Mouse (Mus musculus) hindbrain, embryonic 10.5 days (tissue): ENCODE measurements around the gene Ccdc74a. TPM values are rescaled to one million over a fixed set of nuclear protein-coding genes. Genes with fewer than 3 reads are reported as not detected.
A peak's percentile ranks its signal among the peaks of the same experiment; 100 is the strongest.
"Not testable (repeated sequence)": the region's sequence is repeated elsewhere in the genome, so short reads cannot be mapped to it uniquely, and the experiment has no call there.

Experiments
- DNase-seq: peaks from one replicate; pipeline ENCODE4 v3.0.0-alpha.2; 2017; ENCODE audit warnings: low spot score
- H3K27ac ChIP-seq: fragments of 300-500 bp; sonication (generic); 2 replicates; pipeline ENCODE4 v1.5.1; 2016; ENCODE audit warnings: mild to moderate bottlenecking, moderate library complexity
- H3K27me3 ChIP-seq: fragments of 300-500 bp; sonication (generic); 2 replicates; pipeline ENCODE4 v1.6.1; 2016; ENCODE audit warnings: mild to moderate bottlenecking; ENCODE audit not compliant: poor library complexity, insufficient read depth, severe bottlenecking
- H3K36me3 ChIP-seq: fragments of 300-500 bp; sonication (generic); 2 replicates; pipeline ENCODE4 v1.6.1; 2016; ENCODE audit warnings: mild to moderate bottlenecking, moderate library complexity
- H3K4me1 ChIP-seq: fragments of 300-500 bp; sonication (generic); replicated peaks from 2 replicates; pipeline ENCODE4 v1.6.1; 2016; ENCODE audit warnings: mild to moderate bottlenecking
- H3K4me3 ChIP-seq: fragments of 300-500 bp; sonication (generic); 2 replicates; pipeline ENCODE4 v1.5.1; 2016; ENCODE audit warnings: mild to moderate bottlenecking, moderate library complexity
- H3K9me3 ChIP-seq: fragments of 300-500 bp; sonication (generic); 2 replicates; pipeline ENCODE4 v1.6.1; 2016; ENCODE audit warnings: mild to moderate bottlenecking, moderate library complexity
- WGBS: fragments of 180-500 bp; shearing (Covaris S2); methylation state at CpG from one replicate; pipeline ENCODE4 v1.1.7; 2016; 5-methylcytosine and 5-hydroxymethylcytosine counted together
- polyA plus RNA-seq: library from polyadenylated mRNA; unstranded; fragments of >200 nt; fragmentation: Nextera tagmentation; extraction: Ambion mirVana; gene quantifications from 2 replicates; pipeline ENCODE4 v1.2.1, GENCODE M21; 2016

Ccdc74a gene
- polyA plus RNA-seq, result 6.5 and 9.8 TPM in 2 replicates

DNA sequence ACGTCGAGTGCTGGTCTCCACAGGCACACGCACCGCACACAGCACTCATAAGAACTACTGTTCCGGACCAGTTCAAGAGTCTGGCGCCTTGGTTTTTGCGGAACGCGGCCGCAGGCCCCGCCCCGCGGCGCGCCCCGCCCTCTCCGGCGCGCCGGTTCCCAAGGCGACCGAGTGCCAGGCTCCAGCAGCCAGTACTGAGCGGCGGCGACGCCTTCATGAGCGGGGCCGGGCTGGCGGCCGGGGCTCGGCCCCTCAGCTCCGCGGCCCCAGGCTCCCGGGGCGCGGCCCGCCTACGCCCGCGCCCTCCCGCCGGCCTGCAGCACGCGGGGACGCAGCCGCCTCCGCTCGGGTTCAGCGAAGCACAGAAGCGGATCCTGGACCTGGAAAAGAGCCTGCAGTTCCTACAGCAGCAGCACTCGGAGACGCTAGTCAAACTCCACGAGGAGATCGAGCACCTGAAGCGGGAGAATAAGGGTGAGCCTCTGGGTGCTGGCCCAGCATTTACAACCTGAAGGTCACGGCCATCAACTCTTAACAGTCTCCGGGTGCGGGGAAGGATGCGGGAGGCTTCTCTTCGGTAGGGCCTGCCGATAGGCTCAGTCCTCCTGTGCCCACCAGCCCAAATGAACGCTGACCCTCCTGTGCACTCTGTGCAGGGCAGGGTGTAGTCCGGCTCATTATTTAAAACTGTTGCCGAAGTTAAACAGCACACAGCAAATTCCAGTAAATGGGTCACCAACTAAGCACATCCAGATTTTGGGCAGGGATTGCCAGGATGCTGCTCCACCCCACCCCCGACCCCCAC, at the start of gene Ccdc74a:
TSS of gene Ccdc74a (plus strand) at position 161 of the 805 bp plus-strand sequence.
- peak; percentile 88 for DNase-seq
- Histone ChIP-seq H3K4me1 (peaks cover 29% of the 10 kb centered on the region), H3K36me3 (peaks cover 63% of the 10 kb centered on the region), H3K27ac (peak within 1 kb of the TSS; percentile 87), H3K27me3 (no peaks in the 10 kb centered on the region; the same call in 1 of the 2 replicates), H3K4me3 (peak within 1 kb of the TSS; percentile 73), H3K9me3 (no peaks in the 10 kb centered on the region)
- WGBS, result 3% methylated on average over 65 of the region's 65 CpGs

DNA sequence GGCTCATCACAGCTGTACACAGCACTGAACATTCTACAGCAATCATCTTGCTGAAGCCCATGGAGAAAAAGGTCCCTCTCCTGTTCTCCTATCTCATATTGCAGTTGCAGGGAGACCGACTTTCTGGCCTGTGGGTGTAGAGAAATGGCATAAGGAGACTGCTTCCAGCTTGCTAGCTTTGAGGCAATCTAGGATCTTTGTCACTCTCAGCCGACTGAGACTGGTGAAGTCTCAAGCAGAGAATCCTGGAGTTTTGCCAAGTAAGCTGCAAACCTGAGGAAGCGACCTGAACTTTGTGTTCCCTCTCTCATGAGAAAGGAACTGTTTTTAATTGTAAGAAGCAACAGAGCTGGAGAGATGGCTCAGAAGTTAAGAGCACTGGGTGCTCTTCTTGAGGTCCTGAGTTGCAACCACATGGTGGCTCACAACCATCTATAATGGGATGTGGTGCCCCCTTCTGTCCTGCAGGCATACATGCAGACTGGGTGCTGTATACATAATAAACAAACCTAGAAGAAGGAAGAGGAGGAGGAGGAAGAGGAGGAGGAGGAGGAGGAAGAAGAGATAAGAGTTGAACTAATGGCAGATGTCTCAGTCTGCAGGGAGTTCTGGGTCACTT, 45.2 kb upstream of the Ccdc74a start:
- no peak overlapping the region for H3K27ac ChIP-seq
- WGBS, result 68% methylated on average over 3 of the region's 3 CpGs
- no peak overlapping the region for H3K4me3 ChIP-seq
- H3K9me3 ChIP-seq, result no peaks in the 10 kb centered on the region
- DNase-seq, result no peak
- no peaks in the 10 kb centered on the region for H3K27me3 ChIP-seq
- no peaks in the 10 kb centered on the region; the same call in 1 of the 2 replicates for H3K4me1 ChIP-seq
- H3K36me3 ChIP-seq, result no peaks in the 10 kb centered on the region

DNA sequence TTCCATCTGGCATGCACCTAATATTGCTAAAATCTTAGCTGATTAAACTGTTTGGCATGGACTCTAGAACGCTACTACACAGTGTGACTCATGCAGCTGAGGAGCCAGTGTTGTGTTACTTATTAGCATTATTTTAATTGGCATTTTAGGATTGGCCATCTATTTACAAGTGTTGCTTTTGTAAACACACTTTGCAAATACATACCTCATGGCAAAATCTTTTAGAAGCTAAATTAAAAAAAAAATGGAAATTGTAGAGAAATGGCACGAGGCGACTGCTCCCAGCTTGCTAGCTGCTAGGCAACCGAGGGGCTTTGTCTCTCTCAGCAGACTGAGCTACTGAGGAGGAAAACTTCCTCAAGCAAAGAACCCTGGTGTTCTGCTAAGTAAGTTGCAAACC, 41.3 kb upstream of the Ccdc74a start:
- H3K27ac ChIP-seq, result no peak overlapping the region
- H3K4me3 ChIP-seq, result no peak overlapping the region
- no peaks in the 10 kb centered on the region for H3K27me3 ChIP-seq
- H3K4me1 ChIP-seq, result no peaks in the 10 kb centered on the region; the same call in 1 of the 2 replicates
- no peaks in the 10 kb centered on the region for H3K36me3 ChIP-seq
- no peak for DNase-seq
- WGBS, result 69% methylated on average over 4 of the region's 4 CpGs
- H3K9me3 ChIP-seq, result peaks cover under 1% of the 10 kb centered on the region; the same call in 1 of the 2 replicates

DNA sequence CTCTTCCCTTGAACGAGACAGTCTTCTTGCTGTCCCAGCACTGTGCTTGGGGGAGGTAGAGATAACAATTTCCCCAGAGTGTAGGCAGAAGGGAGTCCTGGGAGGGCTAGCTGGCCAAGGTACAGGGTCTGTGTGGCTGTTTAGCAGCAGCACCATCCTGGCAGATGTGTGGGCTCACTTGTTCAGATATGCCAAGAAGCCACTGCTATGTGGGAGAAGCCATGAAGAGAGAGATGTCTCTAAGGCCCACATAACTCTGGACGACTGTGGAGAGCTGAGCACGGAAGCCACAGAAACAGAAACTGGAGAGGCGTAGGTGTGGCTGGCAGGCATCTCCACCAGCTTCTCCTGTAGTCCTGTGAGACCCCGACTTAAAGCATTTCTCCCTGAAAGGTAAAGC, 40.6 kb upstream of the Ccdc74a start:
- WGBS, result 79% methylated on average over 5 of the region's 5 CpGs
- Histone ChIP-seq H3K4me1 (no peaks in the 10 kb centered on the region; the same call in 1 of the 2 replicates), H3K36me3 (no peaks in the 10 kb centered on the region), H3K9me3 (peaks cover 6% of the 10 kb centered on the region; the same call in 1 of the 2 replicates), H3K4me3 (no peak overlapping the region), H3K27ac (0 out of 2 replicates have a peak overlapping the region, but pooled peaks have one; percentile 35), H3K27me3 (no peaks in the 10 kb centered on the region)
- DNase-seq, result no peak

DNA sequence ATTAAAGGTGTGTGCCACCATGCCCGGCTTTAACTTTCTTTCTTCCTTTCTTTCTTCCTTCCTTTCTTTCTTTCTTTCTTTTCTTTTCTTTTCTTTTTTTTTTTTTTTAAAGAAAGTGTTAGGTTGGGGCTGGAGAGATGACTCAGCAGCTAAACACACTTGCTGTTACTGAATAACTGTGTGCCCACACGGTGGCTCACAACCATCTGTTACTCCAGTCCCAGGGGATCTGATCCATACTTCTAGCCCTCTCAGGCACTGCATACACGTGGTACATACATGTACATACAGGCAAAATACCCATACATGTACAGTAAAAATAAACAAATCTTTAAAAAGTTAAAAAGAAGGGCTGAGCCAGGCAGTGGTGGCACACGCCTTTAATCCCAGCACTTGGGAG, 34.9 kb upstream of the Ccdc74a start:
- H3K27me3 ChIP-seq, result no peaks in the 10 kb centered on the region
- H3K4me1 ChIP-seq, result no peaks in the 10 kb centered on the region

DNA sequence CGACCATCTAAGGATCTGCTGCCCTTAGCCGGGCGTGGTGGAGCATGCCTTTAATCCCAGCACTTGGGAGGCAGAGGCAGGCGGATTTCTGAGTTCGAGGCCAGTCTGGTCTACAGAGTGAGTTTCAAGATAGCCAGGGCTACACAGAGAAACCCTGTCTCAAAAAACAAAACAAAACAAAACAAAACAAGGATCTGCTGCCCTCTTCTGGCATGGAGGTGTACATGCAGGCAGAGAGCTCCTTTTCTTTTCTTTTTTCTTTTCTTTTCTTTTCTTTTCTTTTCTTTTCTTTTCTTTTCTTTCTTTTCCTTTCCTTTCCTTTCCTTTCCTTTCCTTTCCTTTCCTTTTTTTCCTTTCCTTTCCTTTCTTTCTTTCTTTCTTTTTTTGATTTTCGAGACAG, 31.5 kb upstream of the Ccdc74a start:
- not testable (repeated sequence) for H3K27ac ChIP-seq, H3K4me3 ChIP-seq, H3K9me3 ChIP-seq, H3K36me3 ChIP-seq, H3K4me1 ChIP-seq, H3K27me3 ChIP-seq, DNase-seq
- 92% methylated on average over 6 of the region's 6 CpGs for WGBS

More for the DNA sequence above, 34.9 kb upstream of the Ccdc74a start:
- H3K36me3 ChIP-seq, result no peaks in the 10 kb centered on the region
- H3K9me3 ChIP-seq, result peaks cover 6% of the 10 kb centered on the region; the same call in 1 of the 2 replicates
- DNase-seq, result no peak
- WGBS, result 73% methylated on average over 4 of the region's 4 CpGs
- no peak overlapping the region for H3K4me3 ChIP-seq
- no peak overlapping the region for H3K27ac ChIP-seq

DNA sequence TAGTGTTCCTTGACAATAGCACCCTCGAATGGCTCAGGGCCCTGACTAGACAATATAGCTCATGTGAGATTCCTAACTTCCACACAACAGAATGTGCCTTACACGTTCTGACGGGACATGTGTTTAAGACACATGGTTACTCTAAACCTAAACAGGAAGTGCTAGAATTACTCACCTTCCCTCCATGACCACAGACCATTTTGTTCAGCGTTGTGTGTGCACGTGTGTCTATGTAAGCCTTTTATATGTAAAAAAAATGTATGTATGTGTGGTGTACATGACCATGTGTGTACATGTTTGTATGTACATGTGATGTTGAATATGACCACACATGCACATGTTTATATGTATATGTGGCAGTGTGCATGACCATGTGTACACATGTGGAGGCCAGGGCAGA, 30.1 kb upstream of the Ccdc74a start:
- no peak for DNase-seq
- H3K4me1 ChIP-seq, result peaks cover 16% of the 10 kb centered on the region
- WGBS, result 91% methylated on average over 5 of the region's 5 CpGs
- peaks cover 3% of the 10 kb centered on the region; the same call in 1 of the 2 replicates for H3K27me3 ChIP-seq
- peaks cover 2% of the 10 kb centered on the region; the same call in 1 of the 2 replicates for H3K36me3 ChIP-seq
- no peaks in the 10 kb centered on the region for H3K9me3 ChIP-seq
- H3K4me3 ChIP-seq, result no peak overlapping the region
- H3K27ac ChIP-seq, result no peak overlapping the region

DNA sequence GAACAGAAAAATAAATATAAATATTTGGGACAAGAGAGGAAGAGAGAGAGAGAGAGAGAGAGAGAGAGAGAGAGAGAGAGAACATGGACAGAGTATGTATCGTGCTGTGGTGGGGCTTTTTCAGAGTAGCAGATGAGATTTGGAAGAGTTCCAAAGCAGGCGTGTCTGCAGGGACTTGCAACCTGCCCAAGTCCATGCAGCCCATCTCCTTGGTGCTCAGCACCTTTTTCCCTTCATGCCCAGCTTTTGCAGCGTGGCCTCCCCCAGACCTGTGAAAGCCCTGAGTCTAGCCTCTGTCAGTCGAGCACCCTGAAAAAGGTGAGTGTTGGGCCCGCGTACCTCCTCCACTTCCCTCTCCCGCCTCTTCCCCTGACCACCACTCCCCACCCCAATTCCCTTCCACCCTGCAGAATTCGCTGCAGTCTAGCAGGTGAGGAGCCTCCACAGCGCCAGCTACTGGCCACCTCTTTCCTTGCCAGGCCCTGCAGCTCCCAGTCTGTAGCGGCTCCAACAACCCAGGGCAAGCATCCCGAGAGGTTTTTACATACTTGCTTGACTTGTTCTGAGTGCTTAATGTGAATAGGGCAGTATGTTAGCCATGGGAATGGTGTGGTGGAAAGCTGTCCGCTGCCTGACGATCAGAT, 28.2 kb upstream of the Ccdc74a start:
- H3K27ac ChIP-seq, result peak overlapping the region; percentile 9; the same call in 1 of the 2 replicates
- peak; percentile 68 for DNase-seq
- peaks cover 3% of the 10 kb centered on the region; the same call in 1 of the 2 replicates for H3K27me3 ChIP-seq
- peaks cover 16% of the 10 kb centered on the region for H3K4me1 ChIP-seq
- peaks cover 20% of the 10 kb centered on the region for H3K36me3 ChIP-seq
- 19% methylated on average over 13 of the region's 13 CpGs for WGBS
- H3K4me3 ChIP-seq, result peak overlapping the region; percentile 20
- H3K9me3 ChIP-seq, result no peaks in the 10 kb centered on the region

DNA sequence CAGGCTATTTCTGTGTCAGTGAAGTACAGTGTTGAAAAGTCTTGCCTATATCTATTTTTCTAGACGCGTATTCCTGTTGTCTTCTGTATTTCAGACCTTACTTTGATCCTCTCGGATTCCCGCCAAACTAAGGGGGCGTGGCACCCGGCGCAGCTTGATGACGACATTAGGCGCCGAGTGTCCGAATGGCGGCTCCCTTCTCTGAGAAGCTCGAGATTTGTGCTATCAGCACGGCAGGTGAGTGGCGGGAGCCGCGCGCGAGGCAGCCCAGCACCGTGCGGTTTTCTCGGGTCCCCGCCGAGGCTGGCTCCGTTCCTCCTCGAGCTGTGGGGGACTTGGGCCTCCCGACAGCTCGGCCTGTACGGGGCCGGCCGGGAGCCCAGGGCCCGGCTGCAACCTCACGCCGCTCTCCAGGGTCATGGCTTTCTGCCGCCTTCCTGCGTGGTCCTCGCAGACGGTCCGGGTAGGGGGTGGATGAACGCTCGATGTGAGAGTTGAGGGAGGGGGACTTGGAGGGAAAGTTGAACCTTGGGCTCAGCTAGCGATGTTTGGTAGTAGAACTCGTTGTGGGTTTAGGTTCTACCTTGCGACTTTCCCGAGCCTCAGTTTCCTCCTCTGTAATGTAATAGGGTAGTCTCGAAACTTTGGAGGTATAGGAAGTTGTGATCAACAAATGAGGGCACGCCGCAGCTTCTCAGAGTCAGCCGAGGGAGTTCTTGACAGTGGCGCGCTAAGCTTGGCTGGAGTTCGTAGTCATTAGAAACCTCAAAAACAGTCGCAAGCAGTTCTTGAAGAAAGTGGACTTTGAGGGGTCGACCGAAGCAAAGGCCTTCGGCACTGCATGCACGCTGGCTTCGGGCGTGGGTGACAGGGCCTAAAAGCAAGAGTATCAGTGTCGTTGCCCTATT, 26.8 kb upstream of the Ccdc74a start, which contains the start of gene Smpd4:
TSS of gene Smpd4 (plus strand) at position 157 of the 908 bp plus-strand sequence.
- peaks cover 16% of the 10 kb centered on the region for H3K4me1 ChIP-seq
- H3K36me3 ChIP-seq, result peaks cover 34% of the 10 kb centered on the region
- H3K4me3 ChIP-seq, result peak within 1 kb of the TSS; percentile 99
- WGBS, result 4% methylated on average over 60 of the region's 60 CpGs
- peak; percentile 94 for DNase-seq
- H3K27me3 ChIP-seq, result peaks cover 3% of the 10 kb centered on the region; the same call in 1 of the 2 replicates
- H3K9me3 ChIP-seq, result no peaks in the 10 kb centered on the region
- H3K27ac ChIP-seq, result peak within 1 kb of the TSS; percentile 91

DNA sequence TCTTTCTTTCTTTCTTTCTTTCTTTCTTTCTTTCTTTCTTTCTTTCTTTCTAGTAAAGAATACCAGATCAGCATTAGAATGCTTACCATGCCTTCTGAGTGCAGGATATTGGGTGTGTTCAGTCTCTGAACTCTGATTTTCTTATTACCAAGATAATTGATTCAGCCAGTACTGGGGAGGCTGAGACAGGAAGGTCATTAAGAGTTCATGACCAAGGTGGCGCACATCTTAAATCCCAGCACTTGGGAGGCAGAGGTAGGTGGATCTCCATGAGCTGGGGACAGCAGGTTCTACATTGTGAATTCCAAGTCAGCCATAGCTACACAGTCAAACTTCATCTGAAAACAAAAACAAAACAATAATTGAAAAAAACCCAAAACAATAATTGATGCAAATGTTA, 24.3 kb upstream of the Ccdc74a start:
- 93% methylated on average over 1 of the region's 1 CpGs for WGBS
- H3K36me3 ChIP-seq, result peaks cover 58% of the 10 kb centered on the region
- H3K27ac ChIP-seq, result no peak overlapping the region
- DNase-seq, result no peak
- H3K4me1 ChIP-seq, result peaks cover 16% of the 10 kb centered on the region
- peaks cover 3% of the 10 kb centered on the region; the same call in 1 of the 2 replicates for H3K27me3 ChIP-seq
- no peak overlapping the region for H3K4me3 ChIP-seq
- H3K9me3 ChIP-seq, result no peaks in the 10 kb centered on the region

DNA sequence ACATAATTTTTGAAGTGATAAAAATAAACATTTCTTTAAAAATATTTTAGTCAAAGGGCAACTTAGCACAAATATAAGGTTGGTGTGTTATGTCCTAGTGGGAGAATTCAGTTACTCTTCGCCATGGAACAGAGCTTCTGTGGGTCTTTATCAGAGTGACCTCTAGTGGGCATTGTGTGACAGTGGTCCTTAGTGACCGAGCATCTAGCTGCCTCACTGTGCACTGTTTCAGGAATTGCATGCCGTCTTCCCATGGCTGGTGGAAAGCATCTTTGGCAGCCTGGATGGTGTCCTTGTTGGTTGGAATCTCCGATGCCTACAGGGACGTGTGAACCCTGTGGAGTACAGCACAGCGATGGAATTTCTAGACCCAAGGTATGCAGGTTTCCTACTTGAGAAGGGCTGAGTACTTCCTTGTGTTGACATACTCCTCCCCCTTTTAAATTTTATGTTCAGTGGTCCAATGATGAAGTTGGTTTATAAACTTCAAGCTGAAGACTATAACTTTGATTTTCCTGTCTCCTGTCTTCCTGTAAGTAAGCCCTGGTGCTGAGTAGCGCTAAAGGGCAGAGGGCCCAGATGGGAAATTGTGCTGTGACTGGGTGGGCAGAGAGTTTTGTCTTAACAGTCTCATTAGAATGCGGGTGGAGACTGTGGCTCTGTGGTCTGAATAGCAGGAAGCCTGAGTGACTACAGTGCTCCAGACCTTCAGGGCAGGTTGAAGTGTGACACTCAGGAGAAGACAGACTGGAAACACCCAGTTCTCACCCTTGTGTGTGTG, 20.6 kb upstream of the Ccdc74a start:
- Histone ChIP-seq H3K4me3 (no peak overlapping the region), H3K4me1 (peaks cover 2% of the 10 kb centered on the region), H3K27me3 (no peaks in the 10 kb centered on the region), H3K27ac (no peak overlapping the region), H3K9me3 (no peaks in the 10 kb centered on the region), H3K36me3 (peaks cover 95% of the 10 kb centered on the region)
- 73% methylated on average over 8 of the region's 8 CpGs for WGBS
- DNase-seq, result no peak
